Mouse (Mus musculus): ENCODE results near the gene Gramd1a.

The Gramd1a gene

GRCm38 (mm10) chr7:31096892-31097564, 58.7 kb downstream of the Gramd1a start:
- DNase-seq (ENCODE audit: low read depth, low spot score) = no peak

- no peak for DNase-seq (ENCODE audit: low read depth, low spot score)
These were observed 60.8 kb downstream of the Gramd1a start for GRCm38 (mm10) chr7:31094774-31095501.

- no peak for DNase-seq (ENCODE audit: low read depth, low spot score)
These were observed 66.0 kb downstream of the Gramd1a start for GRCm38 (mm10) chr7:31089721-31090120.

- no peak for DNase-seq (ENCODE audit: low read depth, low spot score)
These were observed 67.5 kb downstream of the Gramd1a start for GRCm38 (mm10) chr7:31088206-31088605.

- DNase-seq (ENCODE audit: low read depth, low spot score) = no peak
These were observed 68.4 kb downstream of the Gramd1a start for GRCm38 (mm10) chr7:31087262-31087661.

GRCm38 (mm10) chr7:31086175-31086755, 69.4 kb downstream of the Gramd1a start:
- DNase-seq (ENCODE audit: low read depth, low spot score) = no peak

GRCm38 (mm10) chr7:31085171-31085570, 70.5 kb downstream of the Gramd1a start:
- no peak for DNase-seq (ENCODE audit: low read depth, low spot score)

GRCm38 (mm10) chr7:31084140-31084539, 71.6 kb downstream of the Gramd1a start:
- DNase-seq (ENCODE audit: low read depth, low spot score) = no peak

- peak; percentile 62 for DNase-seq (ENCODE audit: low read depth, low spot score)
These were observed 72.7 kb downstream of the Gramd1a start for GRCm38 (mm10) chr7:31082831-31083588.

- DNase-seq (ENCODE audit: low read depth, low spot score) = no peak
These were observed 73.6 kb downstream of the Gramd1a start for GRCm38 (mm10) chr7:31082106-31082505.

- DNase-seq (ENCODE audit: low read depth, low spot score) = no peak
These were observed 74.6 kb downstream of the Gramd1a start for GRCm38 (mm10) chr7:31081106-31081505.

- DNase-seq (ENCODE audit: low read depth, low spot score) = no peak
These were observed 75.1 kb downstream of the Gramd1a start for GRCm38 (mm10) chr7:31080611-31081010.
